Mouse (Mus musculus): ENCODE measurements around the gene Shd. TPM values are rescaled to one million over a fixed set of nuclear protein-coding genes. Genes with fewer than 3 reads are reported as not detected.

Shd gene
- 2.5 TPM for total RNA-seq (2023)

GRCm38 (mm10) chr17:55969966-55970891 is at the start of gene Shd:
Gene Shd (plus strand): TSS chr17:55970467.

GRCm38 (mm10) chr17:55949400-55949799 is 20.9 kb upstream of the Shd start, which contains the start of gene Zfp119b:
Gene Zfp119b (minus strand): TSS chr17:55949500.

GRCm38 (mm10) chr17:55952447-55953027 is 17.7 kb upstream of the Shd start, which contains the start of gene Ebi3:
Gene Ebi3 (plus strand): TSS chr17:55952640.

GRCm38 (mm10) chr17:55958918-55959728 is 11.1 kb upstream of the Shd start, which contains the start of gene Yju2:
Gene Yju2 (plus strand): TSS chr17:55959099.

GRCm38 (mm10) chr17:55986030-55986961 is 16.0 kb downstream of the Shd start, which contains the start of gene Fsd1:
Gene Fsd1 (plus strand): TSS chr17:55986509.

GRCm38 (mm10) chr17:56005415-56006061 is 35.3 kb downstream of the Shd start, which contains the start of the genes Stap2 and Mpnd:
Gene Stap2 (minus strand): TSS chr17:56005584.
Gene Mpnd (plus strand): TSS chr17:56005711.

Other genes starting within 250 kb of the Shd start
- gene Adgre4, start 220.5 kb upstream of the Shd start, total RNA-seq (2023): 2.4 TPM
- gene Zfp119a, start 91.5 kb upstream of the Shd start, total RNA-seq (2023): 16.2 TPM
- 23.3 TPM for gene Zfp959, start 78.4 kb upstream of the Shd start, total RNA-seq (2023)
- 5.2 TPM for gene Zfp119b, start 21.0 kb upstream of the Shd start, total RNA-seq (2023)
- gene Ebi3, start 17.8 kb upstream of the Shd start, total RNA-seq (2023): 0.50 TPM
- 46.4 TPM for gene Yju2, start 11.4 kb upstream of the Shd start, total RNA-seq (2023)
- not detected for gene Fsd1, start 16.0 kb downstream of the Shd start, total RNA-seq (2023)
- 0.53 TPM for gene Stap2, start 35.1 kb downstream of the Shd start, total RNA-seq (2023)
- gene Mpnd, start 35.2 kb downstream of the Shd start, total RNA-seq (2023): 58.2 TPM
- gene Sh3gl1, start 66.2 kb downstream of the Shd start, total RNA-seq (2023): 129 TPM
- 1.4 TPM for gene Chaf1a, start 70.0 kb downstream of the Shd start, total RNA-seq (2023)
- gene Ubxn6, start 104.6 kb downstream of the Shd start, total RNA-seq (2023): 74.7 TPM
- gene Hdgfl2, start 109.2 kb downstream of the Shd start, total RNA-seq (2023): 124 TPM
- gene Plin4, start 139.3 kb downstream of the Shd start, total RNA-seq (2023): not detected
- gene Plin5, start 147.1 kb downstream of the Shd start, total RNA-seq (2023): not detected
- not detected for gene Lrg1, start 151.5 kb downstream of the Shd start, total RNA-seq (2023)
- 0.24 TPM for gene Sema6b, start 169.9 kb downstream of the Shd start, total RNA-seq (2023)
- gene Tnfaip8l1, start 192.0 kb downstream of the Shd start, total RNA-seq (2023): 17.3 TPM
- gene Mydgf, start 213.5 kb downstream of the Shd start, total RNA-seq (2023): 50.6 TPM
- 48.0 TPM for gene Dpp9, start 248.4 kb downstream of the Shd start, total RNA-seq (2023)

Data from CD4-positive naive resting alpha-beta T cell, adult 57 days (primary cell).